Mouse (Mus musculus): ENCODE measurements around the gene Hyal1.

Gene Hyal1

GRCm38 (mm10) chr9:107576357-107577107 is at the start of gene Hyal1:
TSS of gene Hyal1 (plus strand) at chr9:107576927.
- peak; percentile 90 to 93 for DNase-seq

GRCm38 (mm10) chr9:107533791-107534407 is 42.8 kb upstream of the Hyal1 start, which contains the start of gene Tmem115:
TSS of gene Tmem115 (plus strand) at chr9:107533945.
- peak; percentile 92 to 98 for DNase-seq

- peak in 1 of 2 experiments; percentile 49 for DNase-seq
Measured at GRCm38 (mm10) chr9:107534408-107535202, 42.1 kb upstream of the Hyal1 start.

GRCm38 (mm10) chr9:107538231-107538630 is 38.5 kb upstream of the Hyal1 start:
- DNase-seq = no peak

GRCm38 (mm10) chr9:107538711-107539110 is 38.0 kb upstream of the Hyal1 start:
- no peak for DNase-seq

GRCm38 (mm10) chr9:107539940-107540339 is 36.8 kb upstream of the Hyal1 start:
- DNase-seq = no peak

GRCm38 (mm10) chr9:107540420-107540819 is 36.3 kb upstream of the Hyal1 start:
- no peak for DNase-seq

GRCm38 (mm10) chr9:107541005-107541404 is 35.7 kb upstream of the Hyal1 start:
- no peak for DNase-seq

GRCm38 (mm10) chr9:107541474-107542351 is 35.0 kb upstream of the Hyal1 start, which contains the start of the genes Cyb561d2 and Nprl2:
TSS of gene Cyb561d2 (minus strand) at chr9:107542193.
TSS of gene Nprl2 (plus strand) at chr9:107542226.
- peak; percentile 95 to 96 for DNase-seq

GRCm38 (mm10) chr9:107542352-107542686 is 34.4 kb upstream of the Hyal1 start:
- DNase-seq = no peak

GRCm38 (mm10) chr9:107542721-107543120 is 34.0 kb upstream of the Hyal1 start:
- DNase-seq = no peak

GRCm38 (mm10) chr9:107543299-107543698 is 33.4 kb upstream of the Hyal1 start:
- DNase-seq = no peak

GRCm38 (mm10) chr9:107544196-107544700 is 32.5 kb upstream of the Hyal1 start:
- DNase-seq = no peak

GRCm38 (mm10) chr9:107544729-107545128 is 32.0 kb upstream of the Hyal1 start:
- DNase-seq = no peak

GRCm38 (mm10) chr9:107545199-107545598 is 31.5 kb upstream of the Hyal1 start:
- DNase-seq = no peak

- peak; percentile 72 to 91 for DNase-seq
Measured at GRCm38 (mm10) chr9:107545602-107546001, 31.1 kb upstream of the Hyal1 start.

- peak; percentile 97 for DNase-seq
Measured at GRCm38 (mm10) chr9:107547026-107547425, 29.7 kb upstream of the Hyal1 start, which contains the start of gene Zmynd10. TSS of gene Zmynd10 (plus strand) at chr9:107547298.

GRCm38 (mm10) chr9:107547957-107548356 is 28.8 kb upstream of the Hyal1 start:
- DNase-seq = no peak

GRCm38 (mm10) chr9:107548820-107549219 is 27.9 kb upstream of the Hyal1 start:
- no peak for DNase-seq

GRCm38 (mm10) chr9:107549297-107550074 is 27.2 kb upstream of the Hyal1 start:
- no peak for DNase-seq

GRCm38 (mm10) chr9:107550491-107551116 is 26.1 kb upstream of the Hyal1 start:
- DNase-seq = peak; percentile 86 to 92

Measured in kidney, postnatal 36 days (tissue).